Mouse (Mus musculus) heart, postnatal 0 days (tissue): ENCODE data around the gene Fsd1.

Source experiments
- CTCF ChIP-seq: IDR thresholded peaks from 2 replicates; pipeline ENCODE4 v1.5.1; 2016; ENCODE audit warnings: antibody characterized with exemption, control low read depth, low read depth
- EP300 ChIP-seq: IDR thresholded peaks from 2 replicates; pipeline ENCODE4 v1.6.1; 2016; ENCODE audit warnings: antibody characterized with exemption, low read depth

GRCm38 (mm10) chr17:55996007-55996406 is 9.7 kb downstream of the Fsd1 start:
- TF ChIP-seq CTCF (no peak), EP300 (no peak)
